Mouse (Mus musculus) cerebellum, adult 9-11 months (tissue): ENCODE measurements around the gene Mybphl.
A peak's percentile ranks its signal among the peaks of the same experiment; 100 is the strongest.

Experiments
- DNase-seq: peaks from one replicate; pipeline ENCODE4 v3.0.0; 2022

The Mybphl gene

DNA sequence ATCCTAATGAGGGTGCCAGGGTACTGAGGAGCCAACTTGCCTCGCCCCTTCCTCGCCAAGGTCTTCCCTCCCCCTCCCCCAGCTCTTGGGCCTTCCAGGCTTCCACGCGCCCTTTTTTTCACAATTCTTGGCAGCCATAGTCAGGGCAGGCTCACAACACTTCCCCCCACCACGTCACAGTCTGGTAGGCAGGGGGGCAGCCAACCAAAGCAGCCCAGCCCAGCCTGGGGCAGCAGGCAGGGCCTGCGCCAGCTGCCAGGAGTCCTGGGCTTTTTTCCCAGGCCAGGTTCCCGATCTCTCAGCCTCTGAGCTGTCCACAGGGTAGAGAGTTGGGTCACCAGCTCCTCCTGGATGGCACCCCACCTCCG is 47.0 kb downstream of the Mybphl start:
- peak; percentile 88 for DNase-seq

DNA sequence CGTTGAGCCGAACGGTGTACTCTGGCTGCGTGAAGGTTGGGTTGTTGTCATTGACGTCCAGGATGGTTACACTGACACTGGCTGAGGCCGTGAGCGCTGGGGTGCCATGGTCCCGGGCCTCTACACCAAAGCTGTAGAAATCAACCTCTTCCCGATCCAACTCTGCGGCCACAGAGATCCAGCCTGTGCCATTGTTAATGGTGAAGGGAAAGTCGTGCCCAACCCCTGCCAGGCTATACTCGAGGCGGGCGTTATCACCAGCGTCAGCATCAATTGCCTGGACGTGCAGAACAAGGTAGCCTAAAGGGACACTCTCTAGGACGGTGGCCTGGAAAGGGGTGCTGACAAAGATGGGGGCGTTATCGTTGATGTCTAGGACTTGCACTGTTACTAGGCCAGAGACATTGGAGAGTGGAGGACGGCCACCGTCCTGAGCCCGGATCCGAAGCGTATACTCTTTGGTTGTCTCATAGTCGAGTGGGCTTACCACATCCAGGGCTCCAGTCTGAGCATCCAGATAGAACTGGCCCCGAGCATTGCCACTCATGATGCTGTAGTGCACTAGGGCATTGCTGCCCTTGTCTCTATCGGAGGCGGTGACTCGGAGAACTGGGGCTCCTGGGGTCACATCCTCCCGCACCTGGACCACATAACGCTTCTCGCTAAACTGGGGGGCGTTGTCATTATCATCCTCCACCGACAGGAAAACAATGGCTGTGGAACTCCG is 49.1 kb downstream of the Mybphl start:
- DNase-seq, result peak; percentile 39

- DNase-seq, result peak; percentile 49
These were observed 50.4 kb downstream of the Mybphl start, which contains the start of gene Celsr2 for GRCm38 (mm10) chr3:108414857-108415830. Celsr2 (minus strand) TSS chr3:108415552.

GRCm38 (mm10) chr3:108415831-108416223 is 51.1 kb downstream of the Mybphl start:
- peak; percentile 86 for DNase-seq

GRCm38 (mm10) chr3:108423006-108423405 is 58.3 kb downstream of the Mybphl start:
- DNase-seq, result no peak

DNA sequence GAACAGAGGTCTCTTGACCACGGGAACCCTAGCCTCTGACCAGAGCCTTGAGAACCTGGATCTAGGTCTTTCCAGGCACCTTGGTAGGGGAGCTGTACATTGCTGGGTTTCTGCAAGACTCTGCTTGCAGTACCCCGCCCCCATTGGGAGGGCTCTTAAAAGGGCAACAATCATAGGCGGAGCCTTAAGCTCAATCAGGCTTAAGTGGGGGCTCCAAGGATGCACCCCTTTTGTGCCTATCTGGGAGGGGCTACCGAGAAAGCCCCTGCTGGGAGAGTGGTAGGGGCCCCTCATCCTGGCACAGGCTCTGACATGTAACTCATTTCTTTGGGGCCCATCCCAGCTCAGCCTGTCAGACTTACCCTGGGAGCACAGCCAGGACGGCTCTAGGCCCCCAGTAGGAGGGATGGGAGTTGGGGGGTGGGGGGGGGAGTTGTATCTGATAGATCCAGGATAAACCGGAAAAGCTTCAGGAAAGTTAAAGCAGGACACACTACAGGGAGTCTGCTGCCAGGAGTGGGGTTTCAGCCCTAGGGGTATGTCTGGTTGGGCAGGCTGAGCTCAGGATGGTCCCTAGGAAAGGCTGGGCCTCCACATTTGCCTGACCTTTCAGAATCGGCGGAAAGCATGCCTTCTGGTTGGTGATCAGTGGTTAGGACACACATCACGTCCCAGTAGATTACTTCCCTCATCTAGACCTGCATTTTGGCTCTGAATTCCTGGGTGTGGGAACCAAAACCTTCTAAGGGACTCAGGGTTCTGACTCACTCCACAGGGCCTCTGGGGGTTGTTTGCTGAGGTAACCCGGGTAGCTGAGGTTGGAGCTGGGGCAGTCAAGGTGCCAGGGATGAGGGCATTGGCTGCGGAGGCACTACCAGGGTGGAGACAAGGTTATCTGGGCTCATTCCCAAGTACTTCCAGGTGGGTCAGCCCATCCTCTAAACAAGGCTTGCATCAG is 59.4 kb downstream of the Mybphl start:
- DNase-seq, result peak; percentile 81

DNA sequence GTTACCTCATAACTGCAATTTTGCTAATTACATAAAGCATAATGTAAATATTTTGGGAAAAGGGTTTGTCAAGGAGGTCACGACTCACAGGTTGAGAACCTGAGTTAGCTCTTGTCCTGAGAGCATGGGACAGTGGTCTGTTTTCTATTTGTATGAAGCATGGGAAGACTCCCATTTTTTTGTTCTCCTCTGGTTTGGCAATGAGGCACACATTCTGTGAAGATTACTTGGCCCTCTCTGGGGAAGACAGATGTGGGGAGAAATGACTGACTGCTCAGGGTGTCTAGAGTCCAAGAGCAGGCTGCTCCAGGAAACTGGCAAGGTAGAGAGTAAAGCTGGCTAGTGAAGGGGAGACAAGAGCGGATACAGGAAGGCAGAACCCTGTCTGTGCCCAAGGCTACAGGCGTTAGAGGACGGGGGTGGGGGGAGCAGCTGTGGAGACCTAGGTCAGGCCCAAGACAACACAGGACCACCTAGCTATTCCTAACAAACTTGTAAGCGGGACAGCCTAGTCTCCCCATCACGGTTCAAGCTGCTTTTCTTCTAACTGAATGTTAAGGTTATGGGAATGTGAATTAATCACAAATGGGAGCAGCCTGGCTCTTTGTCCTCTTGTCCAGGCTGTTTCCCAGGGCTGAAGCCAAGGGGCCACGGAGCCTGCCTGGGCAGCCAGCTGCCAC is 60.4 kb downstream of the Mybphl start:
- DNase-seq, result no peak

GRCm38 (mm10) chr3:108425624-108426018 is 60.9 kb downstream of the Mybphl start:
- no peak for DNase-seq
